Mouse (Mus musculus) limb, embryonic 15.5 days (tissue): Measurements from ENCODE around the gene Pih1d1. TPM values are rescaled to one million over a fixed set of nuclear protein-coding genes. Genes with fewer than 3 reads are reported as not detected.

ENCODE experiments used
- ATAC-seq: fragments of 200-750 bp; cut with Nextera tagmentation; 2 replicates; pipeline ENCODE4 v1.8.0; 2017; ENCODE audit warnings: low read depth, moderate TSS enrichment; ENCODE audit not compliant: insufficient number of reproducible peaks, low FRiP score, low TSS enrichment
- H3K27ac ChIP-seq: fragments of 300-500 bp; sonication (generic); 2 replicates; pipeline ENCODE4 v1.5.1; 2015; ENCODE audit warnings: moderate library complexity, mild to moderate bottlenecking, inconsistent platforms
- H3K27me3 ChIP-seq: fragments of 300-500 bp; sonication (generic); 2 replicates; pipeline ENCODE4 v1.6.1; 2015; ENCODE audit warnings: inconsistent platforms
- H3K36me3 ChIP-seq: fragments of 300-500 bp; sonication (generic); 2 replicates; pipeline ENCODE4 v1.6.1; 2015; ENCODE audit warnings: inconsistent platforms
- H3K4me1 ChIP-seq: fragments of 300-500 bp; sonication (generic); 2 replicates; pipeline ENCODE4 v1.6.1; 2015; ENCODE audit warnings: inconsistent platforms
- H3K4me2 ChIP-seq: fragments of 300-500 bp; sonication (generic); 2 replicates; pipeline ENCODE4 v1.6.1; 2015; ENCODE audit warnings: mild to moderate bottlenecking, inconsistent platforms
- H3K4me3 ChIP-seq: fragments of 300-500 bp; sonication (generic); 2 replicates; pipeline ENCODE4 v1.5.1; 2015; ENCODE audit warnings: mild to moderate bottlenecking, inconsistent platforms
- H3K9ac ChIP-seq: fragments of 300-500 bp; sonication (generic); 2 replicates; pipeline ENCODE4 v1.6.1; 2015; ENCODE audit warnings: inconsistent platforms
- H3K9me3 ChIP-seq: fragments of 300-500 bp; sonication (generic); 2 replicates; pipeline ENCODE4 v1.6.1; 2016; ENCODE audit warnings: inconsistent platforms
- WGBS: fragments of 180-500 bp; shearing (Covaris S2); methylation state at CpG from one replicate; pipeline ENCODE4 v1.1.7; 2015; 5-methylcytosine and 5-hydroxymethylcytosine counted together
- polyA plus RNA-seq: library from polyadenylated mRNA; unstranded; fragments of >200 nt; fragmentation: Nextera tagmentation; extraction: Ambion mirVana; gene quantifications from 2 replicates; pipeline ENCODE4 v1.2.1, GENCODE M21; 2015

The Pih1d1 gene
- polyA plus RNA-seq, 1 experiment from 2014 or later = 76.3 TPM

DNA sequence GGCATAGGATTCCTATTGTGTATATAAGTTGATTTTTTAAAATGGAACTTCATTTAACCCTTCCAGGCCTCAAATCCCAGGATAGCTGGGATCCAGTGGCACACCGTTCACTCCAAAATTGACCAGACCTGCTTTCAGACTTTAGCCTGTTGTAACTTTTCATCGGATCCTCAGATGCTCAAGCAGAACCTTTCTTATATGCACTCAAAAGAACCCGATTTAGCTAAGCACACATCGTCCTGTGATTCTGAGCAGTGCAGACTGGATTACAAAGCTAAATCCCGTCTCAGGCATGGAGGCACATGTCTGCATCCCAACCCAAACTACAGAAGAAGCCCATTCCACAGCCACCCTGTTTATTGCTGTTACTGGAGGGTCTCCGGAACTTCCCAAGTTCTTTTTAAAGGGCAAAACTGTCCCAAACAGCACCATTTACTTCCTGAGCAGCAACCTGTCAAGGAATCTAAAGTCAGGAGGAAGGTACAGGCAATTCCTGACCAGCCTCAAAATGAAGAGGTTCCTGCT, 26.3 kb upstream of the Pih1d1 start:
- no peaks in the 10 kb centered on the region for H3K27me3 ChIP-seq
- peaks cover 31% of the 10 kb centered on the region for H3K36me3 ChIP-seq
- H3K4me3 ChIP-seq = peak overlapping the region; percentile 90
- ATAC-seq = no peak
- H3K4me2 ChIP-seq = peak overlapping the region; percentile 69
- 1% methylated on average over 6 of the region's 6 CpGs for WGBS
- H3K27ac ChIP-seq = peak overlapping the region; percentile 91
- peak overlapping the region; percentile 96 for H3K9ac ChIP-seq
- H3K9me3 ChIP-seq = no peaks in the 10 kb centered on the region
- H3K4me1 ChIP-seq = peaks cover 45% of the 10 kb centered on the region

DNA sequence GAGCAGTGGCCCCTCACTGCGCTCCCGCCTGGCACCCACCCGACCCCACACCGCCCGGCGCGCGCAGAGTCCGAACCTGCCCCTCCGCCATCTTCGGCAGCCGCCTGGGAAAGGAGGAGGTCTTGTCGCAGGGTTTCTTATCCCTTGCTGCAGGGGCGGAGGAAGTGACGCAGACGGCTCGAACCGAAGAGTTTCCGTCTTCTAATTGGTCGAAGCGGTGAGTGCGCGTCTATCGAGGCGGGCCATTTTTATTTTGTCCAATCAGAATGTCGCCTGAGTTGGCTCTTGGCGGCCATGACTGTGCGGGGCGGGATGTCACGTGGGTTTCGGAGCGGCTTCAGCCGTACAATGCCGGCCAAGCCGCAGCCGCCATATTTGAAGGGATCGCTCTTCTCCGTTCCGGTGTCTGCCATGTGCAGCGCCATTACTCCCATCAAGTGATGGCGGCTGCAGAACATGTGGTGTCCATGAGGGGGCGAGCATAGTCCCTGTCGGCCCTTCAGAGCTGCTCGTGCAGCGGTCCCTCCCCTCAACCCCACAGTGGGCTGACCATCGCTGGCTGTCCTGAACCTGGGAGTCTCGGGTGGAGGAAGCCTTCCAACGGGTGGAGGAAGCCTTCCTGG, 25.4 kb upstream of the Pih1d1 start, which contains the start of gene Rpl13a:
Gene Rpl13a (minus strand): TSS at position 138 of the 623 bp plus-strand sequence.
- Histone ChIP-seq H3K36me3 (peaks cover 26% of the 10 kb centered on the region), H3K27ac (peak within 1 kb of the TSS; percentile 91), H3K9me3 (no peaks in the 10 kb centered on the region), H3K4me2 (peak within 1 kb of the TSS; percentile 69), H3K4me1 (peaks cover 38% of the 10 kb centered on the region), H3K27me3 (no peaks in the 10 kb centered on the region), H3K4me3 (peak within 1 kb of the TSS; percentile 90), H3K9ac (peak within 1 kb of the TSS; percentile 96)
- peak; percentile 94 for ATAC-seq
- under 1% methylated on average over 48 of the region's 48 CpGs for WGBS

DNA sequence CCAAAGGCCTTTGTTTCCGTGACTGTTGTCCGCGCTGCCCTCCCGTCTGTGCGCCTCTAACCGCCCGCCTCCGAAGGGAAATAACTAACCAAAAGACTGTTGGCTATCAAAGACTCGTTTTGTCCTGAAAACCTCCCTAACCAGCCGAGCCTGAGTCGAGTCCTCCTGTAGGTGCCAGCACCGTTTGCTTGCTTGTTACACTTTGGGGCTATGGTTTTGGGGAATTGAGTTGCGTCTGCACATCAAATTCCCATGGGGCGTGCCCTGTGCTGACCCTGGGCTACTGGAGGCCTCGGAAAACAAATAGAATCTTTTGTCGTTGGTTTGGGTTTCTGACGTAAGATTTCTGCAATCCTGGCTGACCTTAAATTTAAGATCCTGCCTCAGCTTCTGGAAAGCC, 24.8 kb upstream of the Pih1d1 start:
- ATAC-seq = no peak
- Histone ChIP-seq H3K4me3 (peak overlapping the region; percentile 90), H3K9ac (peak overlapping the region; percentile 53), H3K27ac (peak overlapping the region; percentile 90), H3K4me2 (peak overlapping the region; percentile 60), H3K9me3 (no peaks in the 10 kb centered on the region), H3K36me3 (peaks cover 26% of the 10 kb centered on the region), H3K4me1 (peaks cover 38% of the 10 kb centered on the region), H3K27me3 (no peaks in the 10 kb centered on the region)
- under 1% methylated on average over 17 of the region's 17 CpGs for WGBS

DNA sequence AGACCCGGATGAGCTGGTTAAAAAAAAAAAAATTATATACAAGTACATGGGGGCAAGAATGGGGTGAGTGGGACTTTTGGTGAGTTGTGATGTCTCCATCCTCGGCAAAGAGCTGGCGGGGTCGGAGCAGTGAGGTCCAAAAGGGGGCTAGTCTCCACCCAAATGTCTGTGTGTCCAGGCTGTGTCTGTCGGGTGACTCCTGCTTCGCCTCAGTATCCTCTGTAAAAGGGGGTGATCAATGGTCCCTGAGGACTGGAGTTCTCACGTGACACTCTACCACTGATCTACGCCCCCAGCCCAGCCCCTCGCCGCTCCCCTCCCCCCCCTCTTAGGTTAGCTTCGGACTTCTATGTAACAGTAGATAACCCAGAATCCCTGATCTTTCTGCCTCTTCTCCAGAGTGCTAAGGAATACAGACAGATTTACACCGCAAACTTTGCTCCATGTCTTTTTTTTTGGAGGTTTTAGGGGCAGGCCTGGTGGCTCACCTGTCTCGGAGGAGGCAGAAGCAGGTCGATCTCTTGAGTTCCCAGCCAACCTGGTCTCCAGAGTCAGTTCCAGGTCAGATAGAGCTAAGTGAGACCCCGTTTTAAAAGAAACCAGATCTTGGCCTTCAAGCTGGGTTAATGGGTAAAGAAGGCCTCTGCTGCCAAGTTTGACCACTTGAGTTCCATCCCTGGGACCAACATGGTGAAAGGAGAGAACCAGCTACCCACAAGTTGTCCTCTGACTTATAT, 24.2 kb upstream of the Pih1d1 start:
- H3K9ac ChIP-seq = no peak overlapping the region
- peaks cover 40% of the 10 kb centered on the region for H3K4me1 ChIP-seq
- H3K4me3 ChIP-seq = peak overlapping the region; percentile 90
- peaks cover 26% of the 10 kb centered on the region for H3K36me3 ChIP-seq
- H3K9me3 ChIP-seq = no peaks in the 10 kb centered on the region
- no peak for ATAC-seq
- WGBS = 65% methylated on average over 15 of the region's 15 CpGs
- peak overlapping the region; percentile 90 for H3K27ac ChIP-seq
- H3K4me2 ChIP-seq = peak overlapping the region; percentile 60
- H3K27me3 ChIP-seq = no peaks in the 10 kb centered on the region

DNA sequence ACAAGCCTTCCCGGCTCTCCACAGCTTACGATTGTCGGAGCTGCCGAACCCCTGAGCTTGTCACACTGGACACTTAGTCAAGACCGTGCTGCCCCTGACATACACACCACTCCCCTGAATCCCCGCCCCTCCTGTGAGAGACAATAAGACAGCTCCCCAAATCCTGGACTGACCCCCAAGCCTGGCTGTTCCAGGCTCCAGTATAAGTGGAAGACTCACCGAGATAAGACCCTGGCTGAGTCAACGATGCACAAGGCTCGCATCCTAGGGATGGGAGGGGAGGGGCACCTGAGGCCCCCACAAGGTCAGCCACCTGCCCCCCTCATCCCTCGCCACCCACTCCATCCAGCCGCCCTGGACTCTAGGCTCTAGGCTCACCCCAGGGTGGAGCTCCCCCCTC, 22.3 kb upstream of the Pih1d1 start:
- no peak for ATAC-seq
- Histone ChIP-seq H3K27me3 (0 out of 2 replicates have a peak, but pooled peaks cover 6% of the 10 kb centered on the region), H3K4me1 (peaks cover 31% of the 10 kb centered on the region), H3K27ac (no peak overlapping the region), H3K9me3 (no peaks in the 10 kb centered on the region), H3K9ac (no peak overlapping the region), H3K4me3 (no peak overlapping the region), H3K4me2 (no peak overlapping the region), H3K36me3 (peaks cover 7% of the 10 kb centered on the region)
- WGBS = 83% methylated on average over 11 of the region's 11 CpGs

DNA sequence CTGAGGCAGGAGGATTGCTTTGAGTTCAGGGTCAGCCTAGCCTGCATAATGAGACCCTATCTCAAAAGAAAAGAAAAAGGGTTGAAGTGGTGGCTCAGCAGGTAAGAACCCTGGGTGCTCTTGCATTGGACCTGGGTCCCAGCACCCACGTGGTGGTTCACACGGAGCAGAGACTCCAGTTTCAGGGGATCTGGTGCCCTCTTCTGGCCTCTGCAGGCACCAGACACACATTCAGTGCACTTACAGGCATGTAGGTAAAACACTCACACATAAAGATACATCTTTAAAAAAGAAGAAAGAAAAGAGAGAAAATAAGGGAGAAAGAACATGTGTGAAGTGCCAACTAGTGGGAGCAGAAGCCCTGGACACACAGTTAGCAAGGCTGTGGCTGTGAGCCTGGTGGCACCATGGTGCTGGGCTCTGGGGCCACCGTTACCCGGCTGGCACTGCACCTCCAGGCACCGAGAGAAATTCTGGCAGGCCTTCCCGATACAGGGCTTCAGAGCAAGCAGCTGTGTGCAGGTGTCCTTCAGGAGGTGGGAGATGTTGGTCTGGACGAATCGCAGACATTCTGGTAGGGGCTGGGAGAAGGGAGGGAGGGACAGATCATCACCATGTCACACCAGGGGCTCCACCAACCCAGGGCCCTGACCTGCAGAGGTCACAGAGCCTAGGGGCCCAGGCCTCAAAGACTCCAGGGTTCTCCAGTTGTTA, 20.5 kb upstream of the Pih1d1 start:
- H3K4me1 ChIP-seq = peaks cover 24% of the 10 kb centered on the region
- 71% methylated on average over 8 of the region's 8 CpGs for whole genome bisulfite sequencing
- no peaks in the 10 kb centered on the region for H3K9me3 ChIP-seq
- H3K36me3 ChIP-seq = no peaks in the 10 kb centered on the region
- 0 out of 2 replicates have a peak, but pooled peaks cover 6% of the 10 kb centered on the region for H3K27me3 ChIP-seq
- no peak overlapping the region for H3K4me3 ChIP-seq
- no peak overlapping the region for H3K9ac ChIP-seq
- no peak for ATAC-seq
- H3K27ac ChIP-seq = no peak overlapping the region
- no peak overlapping the region for H3K4me2 ChIP-seq

GRCm38 (mm10) chr7:45134544-45135026, 19.5 kb upstream of the Pih1d1 start:
- 0 out of 2 replicates have a peak, but pooled peaks cover 6% of the 10 kb centered on the region for H3K27me3 ChIP-seq
- no peaks in the 10 kb centered on the region for H3K9me3 ChIP-seq
- H3K27ac ChIP-seq = no peak overlapping the region
- H3K4me1 ChIP-seq = peaks cover 19% of the 10 kb centered on the region
- H3K4me2 ChIP-seq = peak overlapping the region; percentile 12; the same call in 1 of the 2 replicates
- WGBS = 13% methylated on average over 12 of the region's 12 CpGs
- no peak overlapping the region for H3K9ac ChIP-seq
- H3K4me3 ChIP-seq = no peak overlapping the region
- no peaks in the 10 kb centered on the region for H3K36me3 ChIP-seq
- ATAC-seq = peak; percentile 46; the same call in 1 of the 2 replicates

DNA sequence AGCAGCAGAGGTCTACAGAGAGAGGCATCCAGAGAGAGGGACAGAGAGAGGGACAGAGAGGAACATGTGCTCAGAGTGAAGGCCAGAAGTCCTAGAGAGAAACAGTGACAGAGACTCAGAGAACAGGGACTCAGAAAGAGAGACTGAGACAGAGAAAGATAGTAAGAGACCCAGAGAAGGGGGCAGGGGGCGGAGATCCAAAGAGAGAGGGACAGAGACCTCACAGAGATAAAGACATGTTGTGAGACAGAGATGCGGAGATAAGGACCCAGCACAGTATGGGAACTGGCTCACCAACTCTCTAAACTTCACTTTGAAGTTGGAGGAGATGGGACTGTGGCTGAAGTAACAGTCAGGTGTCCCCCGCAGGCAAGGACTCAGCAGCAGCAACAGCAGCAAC, 18.7 kb upstream of the Pih1d1 start:
- Histone ChIP-seq H3K36me3 (no peaks in the 10 kb centered on the region), H3K9ac (no peak overlapping the region), H3K27me3 (0 out of 2 replicates have a peak, but pooled peaks cover 6% of the 10 kb centered on the region), H3K4me3 (peak overlapping the region; percentile 54), H3K4me2 (peak overlapping the region; percentile 87; the same call in 1 of the 2 replicates), H3K27ac (no peak overlapping the region; the same call in 1 of the 2 replicates), H3K4me1 (peaks cover 15% of the 10 kb centered on the region), H3K9me3 (no peaks in the 10 kb centered on the region)
- no peak for ATAC-seq
- WGBS = 73% methylated on average over 3 of the region's 3 CpGs

DNA sequence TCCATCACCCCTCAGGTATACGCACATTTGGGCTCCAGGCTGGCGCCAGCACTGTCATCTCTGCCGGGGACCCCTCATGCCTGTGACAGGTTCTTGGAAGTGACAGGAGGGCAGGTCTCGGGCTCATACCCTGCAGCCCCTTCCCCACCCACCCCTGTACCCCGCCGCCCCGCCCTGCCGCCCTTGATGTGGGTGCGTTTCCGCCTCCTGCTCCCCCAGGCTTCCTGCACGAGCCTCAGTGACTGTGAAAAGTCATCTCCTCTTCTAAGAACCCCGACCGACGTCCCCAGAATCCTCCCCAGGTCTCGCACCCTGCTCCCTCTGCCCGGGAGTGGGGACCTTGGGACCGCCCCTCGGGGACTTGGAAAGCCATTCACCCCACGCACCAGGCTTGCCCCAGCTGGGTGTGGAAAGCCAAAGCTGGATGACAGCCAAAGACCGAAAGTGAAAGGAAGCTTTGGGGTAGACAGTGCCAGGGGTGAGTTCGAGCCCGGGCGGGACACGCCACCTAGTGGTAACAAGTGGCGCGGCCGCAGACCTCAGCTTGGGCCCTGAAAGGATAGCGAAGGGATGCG, 18.0 kb upstream of the Pih1d1 start, which contains the start of the genes Gm45713 and Flt3l:
Gene Gm45713 (minus strand): TSS at position 239 of the 575 bp plus-strand sequence.
Gene Flt3l (minus strand): TSS at position 440 of the 575 bp plus-strand sequence.
- ATAC-seq = peak; percentile 68; the same call in 1 of the 2 replicates
- Histone ChIP-seq H3K4me2 (peak within 1 kb of the TSS; percentile 87), H3K9me3 (no peaks in the 10 kb centered on the region), H3K4me1 (peaks cover 15% of the 10 kb centered on the region), H3K27me3 (0 out of 2 replicates have a peak, but pooled peaks cover 6% of the 10 kb centered on the region), H3K36me3 (no peaks in the 10 kb centered on the region), H3K4me3 (peak within 1 kb of the TSS; percentile 54), H3K27ac (peak within 1 kb of the TSS; percentile 51; the same call in 1 of the 2 replicates), H3K9ac (peak within 1 kb of the TSS; percentile 42)
- WGBS = 1% methylated on average over 29 of the region's 29 CpGs

GRCm38 (mm10) chr7:45137171-45138006, 16.7 kb upstream of the Pih1d1 start:
- 81% methylated on average over 12 of the region's 12 CpGs for WGBS
- Histone ChIP-seq H3K36me3 (peaks cover 8% of the 10 kb centered on the region), H3K4me1 (peaks cover 15% of the 10 kb centered on the region), H3K9ac (no peak overlapping the region), H3K4me3 (no peak overlapping the region), H3K27ac (no peak overlapping the region), H3K4me2 (no peak overlapping the region), H3K9me3 (no peaks in the 10 kb centered on the region), H3K27me3 (0 out of 2 replicates have a peak, but pooled peaks cover 6% of the 10 kb centered on the region)
- no peak for ATAC-seq
